ENCODE assay signal across 8 mouse cellular contexts in genomic region chr5:135933900-135934441, GRCm38 (mm10). TPM values are rescaled to one million over a fixed set of nuclear protein-coding genes. Genes with fewer than 3 reads are reported as not detected.
DNase-seq lines count a peak whose midpoint lies in the region; ATAC-seq lines count a peak whose summit lies in the region.

No protein-coding gene starts in this region.

- ATAC-seq in frontal cortex, adult (ENCODE audit: low TSS enrichment): peak; percentile 35
- peak; percentile 44 to 57 for ATAC-seq in hematopoietic stem cell, adult 5-6 weeks (replicated peaks in 1 of 2; ENCODE audit: insufficient read depth in 1 of 2, low FRiP score in 2 of 2, low TSS enrichment in 1 of 2, low read depth in 1 of 2, poor library complexity in 2 of 2, severe bottlenecking in 2 of 2)

- peak; percentile 83 for DNase-seq in retina, embryonic 14.5 days (ENCODE audit: low spot score)
- no peak for DNase-seq in retina, postnatal 1 day
- DNase-seq in cerebellum, adult 8-10 months: peak; percentile 75
- peak; percentile 65 to 77 for DNase-seq in left cerebral cortex, adult 18-20 months (ENCODE audit: low spot score in 2 of 2)
- DNase-seq in lung, postnatal 25 days (ENCODE audit: low spot score): peak; percentile 55
- DNase-seq in right cerebral cortex, postnatal 14 days: peak; percentile 81

RNA-seq across cellular contexts. Expression of gene Ywhag, which starts 0.4 kb away (rescaled TPM):
- 95.4 and 110 TPM in 2 replicates for total RNA-seq in hematopoietic stem cell, adult 5-6 weeks (2017)
- total RNA-seq in left cerebral cortex, adult 18-20 months (2021): 1,000 to 10,000 TPM; 1,157 to 1,215 TPM

RNA-seq across cellular contexts. Expression of gene Ssc4d, which starts 40.4 kb away (rescaled TPM):
- total RNA-seq in hematopoietic stem cell, adult 5-6 weeks (2017): 3.4 and 3.8 TPM in 2 replicates
- total RNA-seq in left cerebral cortex, adult 18-20 months (2021): 1 to 10 TPM in 1 of 2 experiments, under 1 TPM in 1; 0.79 to 1.3 TPM

RNA-seq across cellular contexts. Expression of gene Zp3, which starts 45.9 kb away (rescaled TPM):
- total RNA-seq in hematopoietic stem cell, adult 5-6 weeks (2017): not detected in 2 replicates
- total RNA-seq in left cerebral cortex, adult 18-20 months (2021): not detected

RNA-seq across cellular contexts. Expression of gene Hspb1, which starts 46.3 kb away (rescaled TPM):
- total RNA-seq in hematopoietic stem cell, adult 5-6 weeks (2017): not detected in 2 replicates
- 10 to 100 TPM; 16.5 to 31.4 TPM for total RNA-seq in left cerebral cortex, adult 18-20 months (2021)

Comparison
In these comparisons a context has a peak if more than half of its experiments do, and no peak if none do; other contexts are left out.
1. RNA of gene Ywhag, which starts 0.4 kb away (total RNA-seq): 1,157 to 1,215 TPM in left cerebral cortex, adult 18-20 months; 95.4 to 110 TPM in hematopoietic stem cell, adult 5-6 weeks; every median in the first group is over 10 times any median in the second.